Mouse (Mus musculus) monocyte, adult 2 months (primary cell): ENCODE measurements at regions not wholly inside any gene's neighbourhood (a gene's known extent, or its start where the extent isn't known, plus 50 kb on each side); places are given as distances from the start of the nearest gene placed in this dataset.
A peak's percentile ranks its signal among the peaks of the same experiment; 100 is the strongest.

ENCODE experiments used
- DNase-seq, 2 experiments: peaks; one replicate each; pipeline ENCODE4 v3.0.0; 2022; ENCODE audit warnings: low spot score in 2 of 2, low read depth in 1 of 2

DNA sequence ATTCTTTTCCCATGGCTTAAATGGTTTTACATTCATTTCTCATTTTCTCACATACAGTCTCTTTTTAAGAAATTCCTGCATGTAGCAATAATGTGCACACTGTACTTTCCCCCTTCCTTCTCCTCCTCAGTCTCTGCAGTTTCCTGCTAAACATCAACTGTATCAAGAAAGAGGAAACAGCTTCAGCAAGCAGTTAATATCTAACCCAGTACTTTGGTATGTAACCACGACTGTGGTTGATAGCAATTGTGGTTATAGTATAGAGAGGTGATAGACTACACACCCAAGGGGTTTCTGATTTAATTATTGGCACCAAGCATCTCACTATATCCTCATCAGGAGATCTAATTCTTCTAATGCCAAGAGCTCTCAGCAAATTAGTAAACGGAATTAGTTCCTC lies 52.8 kb upstream of the Eci2 start:
- no peak for DNase-seq

DNA sequence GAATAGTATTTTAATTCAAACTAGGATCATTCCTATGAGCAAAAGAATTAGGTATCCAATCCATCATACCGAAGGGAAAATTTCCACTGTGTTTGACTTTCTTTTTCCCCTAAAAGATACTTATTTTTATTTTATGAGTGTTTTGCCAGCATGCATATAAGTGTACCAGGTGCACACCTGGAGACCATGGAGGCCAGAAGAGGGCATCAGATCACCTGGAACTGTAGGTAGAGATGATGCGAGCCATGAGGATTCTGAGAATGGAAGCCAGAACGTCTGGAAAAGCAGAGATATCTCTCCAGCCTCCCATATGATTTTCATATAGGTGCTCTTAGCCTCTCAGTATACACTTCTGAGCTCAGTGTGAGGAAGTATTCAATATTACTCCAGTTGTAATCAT lies 58.5 kb upstream of the Eci2 start:
- DNase-seq: no peak

DNA sequence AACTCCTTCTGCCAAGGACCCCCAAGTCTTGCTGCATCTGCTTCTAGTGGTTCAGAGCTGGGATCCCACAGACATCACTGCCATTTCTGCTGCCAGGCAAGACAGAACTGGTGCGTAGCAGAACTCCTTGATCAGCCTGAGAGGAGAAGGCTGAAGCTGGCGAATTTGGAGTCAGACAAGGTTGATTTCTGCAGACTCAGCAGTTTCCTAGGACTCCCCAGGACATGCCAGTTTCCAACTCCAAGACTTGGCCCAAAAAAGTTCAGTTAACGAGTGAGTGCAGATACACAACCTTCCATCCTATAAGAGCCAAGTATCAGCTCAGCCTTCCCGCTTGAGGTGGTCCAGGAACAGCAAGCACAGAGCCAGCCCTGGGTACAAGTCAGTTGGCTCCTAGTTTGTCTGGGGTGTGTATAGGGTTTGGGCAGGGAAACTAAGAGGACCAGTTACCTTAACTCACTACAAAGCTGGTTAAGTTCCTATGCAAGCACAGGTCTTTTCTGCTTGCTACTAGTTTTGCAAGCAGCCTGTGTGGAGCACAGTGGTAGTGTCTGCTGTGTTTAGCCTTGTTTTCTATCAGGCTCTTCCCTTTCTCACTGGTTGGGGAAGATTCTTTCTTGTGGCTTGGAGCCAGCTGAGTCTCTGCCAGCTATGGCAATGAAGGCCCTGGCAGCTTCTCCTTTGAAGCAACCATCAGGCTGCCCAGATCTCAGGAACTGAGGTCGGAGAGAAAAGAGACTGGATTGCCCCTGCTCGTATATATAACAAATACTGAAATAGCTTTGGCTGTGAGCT lies 60.5 kb upstream of the Eci2 start:
- DNase-seq: no peak

DNA sequence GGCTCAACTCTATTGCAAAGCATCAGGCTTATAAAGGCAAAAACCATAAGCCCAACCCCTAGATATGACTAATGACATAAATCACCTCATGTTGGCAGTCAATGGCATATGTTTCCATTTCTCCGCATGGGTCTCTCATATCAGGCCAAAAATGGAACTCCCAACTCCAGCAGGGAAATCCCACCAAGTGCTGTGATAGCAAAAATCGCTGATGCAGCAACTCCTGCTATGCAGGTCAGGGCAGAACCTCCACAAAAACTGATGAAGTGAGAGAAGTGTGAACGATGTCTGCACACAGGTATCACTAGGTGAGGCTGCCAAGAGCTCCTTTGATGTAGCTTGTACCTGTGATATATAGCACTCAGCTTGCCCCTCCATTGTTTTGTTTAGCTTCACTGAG lies 64.3 kb upstream of the Eci2 start:
- no peak for DNase-seq

DNA sequence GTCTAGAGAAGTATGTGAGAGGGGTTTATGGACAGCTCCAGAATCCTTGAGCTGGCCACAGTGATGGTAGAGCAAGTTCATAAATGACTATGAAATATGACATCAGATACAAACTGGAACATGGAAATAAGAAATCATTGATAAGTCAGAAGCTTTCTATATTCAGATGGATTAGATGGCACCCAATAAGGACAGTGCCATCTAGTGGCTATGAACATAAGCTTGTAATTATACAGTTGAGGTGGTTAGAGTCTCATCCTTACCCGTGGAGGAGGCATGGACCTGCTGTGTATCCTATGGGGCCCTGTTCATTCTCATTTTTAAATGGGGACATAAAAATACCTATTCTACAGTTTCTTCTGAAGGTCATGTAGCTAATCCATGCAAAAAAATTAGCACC lies 92.9 kb upstream of the Eci2 start:
- DNase-seq: no peak

DNA sequence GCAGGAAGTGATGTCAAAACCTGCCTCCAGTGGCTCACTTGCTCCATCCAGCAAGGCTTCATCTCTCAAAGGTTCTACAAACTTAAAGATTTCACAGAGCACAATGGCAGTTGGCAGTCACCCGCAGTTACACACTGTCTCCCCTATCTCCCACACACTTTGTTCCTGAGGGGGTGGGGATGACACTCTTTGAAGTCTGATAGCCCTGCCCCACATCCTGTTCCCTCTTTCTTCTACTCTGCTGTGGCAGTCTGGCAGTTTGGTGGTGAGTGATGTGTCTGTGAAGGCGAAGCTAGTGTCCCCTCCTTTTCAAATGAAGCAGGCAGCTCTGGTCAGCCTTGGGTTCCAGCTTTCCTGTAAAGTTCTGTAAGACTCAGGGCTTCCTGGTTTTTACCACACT lies 102.6 kb upstream of the Eci2 start:
- no peak for DNase-seq

DNA sequence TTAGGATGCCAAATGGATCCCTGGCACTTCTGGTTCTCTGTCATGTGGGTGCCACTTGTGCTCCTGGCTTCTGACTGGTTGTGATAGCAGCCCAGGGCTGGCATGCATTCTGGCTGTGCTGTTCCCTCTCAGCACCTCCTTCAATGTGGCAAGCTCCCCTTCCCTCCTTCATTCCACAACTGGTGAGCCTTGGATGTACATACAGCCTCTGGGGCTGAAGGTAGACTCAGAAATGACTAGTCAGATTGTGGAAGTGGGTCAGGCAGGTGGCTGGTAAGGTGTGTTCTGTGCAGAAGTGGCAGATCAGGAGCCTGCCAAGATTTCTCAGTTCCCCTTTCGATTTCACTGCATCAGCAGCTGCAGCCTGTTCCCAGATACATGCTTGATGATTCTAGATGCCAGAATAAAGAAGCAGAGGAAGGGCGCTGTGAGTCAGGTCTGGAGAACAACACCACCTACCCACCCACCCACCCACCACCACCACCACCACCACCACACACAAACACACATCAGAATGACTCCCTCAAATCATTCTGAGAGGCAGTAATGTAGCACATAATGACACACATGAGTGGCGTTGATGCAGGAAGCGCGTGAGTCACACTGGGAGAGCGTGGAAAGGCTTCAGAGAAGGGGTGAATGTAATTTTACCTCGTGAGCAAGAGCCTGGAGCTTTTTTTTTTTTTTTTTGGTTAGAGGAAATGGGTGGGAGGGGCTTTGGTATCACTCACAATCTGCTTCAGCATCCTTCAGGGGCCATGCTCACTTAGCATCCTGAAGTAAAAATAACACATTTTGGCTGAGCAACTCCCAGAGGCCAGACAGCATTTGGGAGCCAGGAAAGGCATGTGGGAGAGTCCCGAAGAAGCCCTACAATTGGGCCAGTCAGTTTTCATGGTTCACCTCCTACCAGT lies 104.6 kb upstream of the Eci2 start:
- no peak for DNase-seq

DNA sequence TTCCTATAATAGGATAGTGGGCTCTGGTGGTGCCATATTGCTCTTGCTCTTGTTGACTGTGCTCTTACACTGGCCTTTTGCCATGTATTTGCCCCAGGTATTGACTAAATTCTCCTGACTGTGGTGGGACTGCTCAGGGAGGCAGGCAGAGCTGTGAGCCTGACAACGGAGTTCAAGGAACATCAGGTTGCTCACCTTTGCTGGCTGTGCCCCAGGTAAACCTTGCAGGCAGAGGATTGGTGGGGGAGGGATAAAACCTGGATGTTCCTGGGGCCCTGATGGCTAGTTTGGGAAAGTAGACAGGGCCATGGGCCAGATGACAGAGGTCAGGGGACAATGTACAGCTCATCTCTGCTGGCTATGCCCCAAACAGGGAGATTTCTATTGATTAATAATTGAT lies 124.7 kb upstream of the Eci2 start:
- no peak for DNase-seq

DNA sequence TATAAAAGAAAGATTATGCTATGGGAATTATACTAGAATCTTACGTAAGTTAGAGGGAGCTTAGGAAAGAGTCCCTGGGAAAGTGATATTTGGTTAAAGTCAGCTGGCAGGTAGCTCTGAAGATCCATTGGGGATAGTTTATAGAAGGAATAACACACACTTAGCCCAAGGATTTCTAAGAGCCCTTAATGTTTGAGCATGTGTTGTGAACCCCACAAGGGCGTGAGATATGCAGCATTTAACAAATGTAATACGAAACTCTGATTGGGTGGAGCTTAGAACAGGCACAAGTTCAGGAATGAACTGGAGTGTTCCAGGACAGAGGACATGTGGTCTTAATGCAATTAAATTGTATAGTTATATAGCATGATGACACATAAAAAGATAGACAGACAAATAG lies 132.6 kb upstream of the Eci2 start:
- DNase-seq: no peak

DNA sequence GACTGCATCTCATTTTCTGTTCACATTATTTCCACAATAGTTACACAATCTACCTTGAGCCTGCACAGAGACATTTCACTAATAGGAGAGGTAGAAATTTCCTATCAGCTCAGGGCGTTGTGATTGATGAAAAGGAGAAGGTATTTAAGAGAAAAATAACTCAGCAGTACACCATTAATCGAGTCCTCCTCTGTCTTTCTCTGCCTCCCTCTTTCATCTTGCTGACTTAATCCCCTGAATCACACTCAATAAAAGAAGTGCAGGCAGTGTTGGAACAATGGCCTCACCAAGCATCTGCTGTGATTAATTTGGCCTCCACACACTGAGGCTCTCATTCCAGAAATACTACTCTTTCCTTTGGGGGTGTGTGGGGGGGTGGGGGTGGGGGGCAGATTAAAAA lies 133.9 kb upstream of the Eci2 start:
- no peak for DNase-seq

DNA sequence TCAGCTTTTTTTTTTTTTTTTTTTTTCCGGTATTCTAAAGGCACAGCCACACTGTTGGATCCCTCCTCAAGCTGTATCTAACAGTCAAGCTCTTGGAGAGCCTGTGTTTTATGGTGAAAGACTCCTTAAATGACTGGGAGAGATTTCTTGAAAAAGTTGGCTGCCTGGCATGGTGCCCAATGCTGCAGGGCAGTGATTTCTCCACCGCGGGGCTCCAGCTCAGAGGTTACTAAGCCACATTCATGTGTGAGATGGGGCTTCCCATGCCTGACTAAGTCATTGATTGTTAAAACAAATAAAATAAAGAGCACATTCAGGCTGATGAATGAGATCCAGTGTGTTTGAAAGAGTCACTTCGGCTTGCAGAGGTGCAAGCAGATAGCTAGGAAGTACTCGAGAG lies 139.2 kb upstream of the Eci2 start:
- DNase-seq: no peak

DNA sequence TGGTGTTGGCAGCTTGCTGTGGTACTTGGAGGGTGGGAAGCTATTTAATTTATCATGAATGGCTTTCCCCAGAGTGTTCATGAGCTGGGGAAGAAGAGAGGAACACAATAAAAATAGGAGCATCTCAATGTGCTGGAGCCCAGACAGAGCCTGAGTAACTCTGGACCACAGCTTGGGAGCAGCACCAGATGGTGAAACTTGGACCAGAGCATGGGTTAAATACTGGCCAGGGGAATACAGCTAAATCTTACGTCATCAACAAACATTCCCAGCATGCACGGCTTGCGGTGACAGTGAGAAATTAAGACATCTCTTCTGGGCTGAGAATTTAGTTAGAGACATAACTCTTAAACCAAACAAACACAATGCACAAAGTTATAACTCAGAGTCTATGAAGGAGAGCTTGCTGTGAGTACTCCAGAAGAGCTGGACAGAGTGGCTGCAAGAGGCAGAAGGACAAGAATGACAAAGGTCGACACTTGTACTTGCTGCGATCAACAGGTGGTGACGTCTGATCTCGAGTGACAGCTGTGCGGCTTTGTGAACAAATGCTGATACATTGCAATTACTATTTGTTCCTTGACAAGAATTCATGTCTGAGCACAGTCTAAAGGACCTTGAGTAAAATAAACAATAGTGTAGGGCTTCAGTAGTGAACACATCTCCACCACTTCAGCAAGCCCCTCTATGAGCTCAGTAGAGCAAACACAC lies 140.1 kb upstream of the Eci2 start:
- DNase-seq: no peak

DNA sequence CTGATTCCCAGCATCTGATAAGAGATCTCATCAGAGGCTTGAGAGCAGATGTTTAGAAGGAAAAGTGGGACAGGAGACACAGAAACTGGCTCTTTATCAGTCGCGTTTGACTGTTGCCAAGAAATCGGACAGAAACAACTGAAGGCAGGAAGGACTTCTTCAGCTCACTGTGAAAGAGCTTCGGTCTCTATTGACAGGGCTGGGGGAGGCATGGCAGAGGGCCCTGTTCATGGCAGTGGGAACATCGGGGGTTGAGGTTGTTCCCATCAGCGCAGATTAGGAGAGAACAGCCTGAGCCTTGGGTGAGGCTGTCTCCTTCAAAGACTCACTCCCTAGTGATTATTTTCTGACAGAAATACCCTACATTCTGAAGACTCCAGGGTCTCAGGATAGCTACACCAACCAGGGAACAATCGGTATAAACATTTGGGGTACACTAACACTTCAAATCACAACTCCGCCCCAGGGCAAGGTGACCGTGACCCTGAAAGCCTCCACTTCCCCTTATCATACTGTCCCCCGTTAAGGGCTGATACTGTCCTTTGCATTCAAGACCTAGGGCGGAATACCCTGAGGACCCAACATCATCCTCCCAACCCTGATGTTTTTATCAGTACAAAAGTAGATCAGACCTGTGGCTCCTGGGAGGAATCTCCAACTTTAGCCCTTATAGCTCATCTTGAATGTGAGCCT lies 144.8 kb upstream of the Eci2 start:
- no peak for DNase-seq

DNA sequence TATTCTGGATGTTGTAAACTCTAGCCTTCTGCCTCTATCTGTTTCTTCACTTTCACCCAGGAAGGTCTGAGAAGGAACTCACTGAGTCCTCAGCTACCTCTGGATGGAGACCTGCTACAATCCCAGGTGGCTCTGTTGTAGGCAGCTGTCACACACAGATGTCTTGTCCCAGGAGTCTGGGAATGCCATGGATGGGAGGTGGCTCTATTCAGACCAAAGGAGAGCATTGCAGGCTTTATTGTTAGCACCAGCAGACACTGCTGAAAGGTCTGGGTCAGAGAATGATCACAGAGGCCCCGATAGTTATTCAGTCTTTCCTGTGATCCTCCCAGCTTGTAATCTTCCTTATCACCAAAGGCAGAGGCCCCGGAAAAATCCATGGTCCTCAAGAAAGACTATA lies 146.6 kb upstream of the Eci2 start:
- DNase-seq: no peak

DNA sequence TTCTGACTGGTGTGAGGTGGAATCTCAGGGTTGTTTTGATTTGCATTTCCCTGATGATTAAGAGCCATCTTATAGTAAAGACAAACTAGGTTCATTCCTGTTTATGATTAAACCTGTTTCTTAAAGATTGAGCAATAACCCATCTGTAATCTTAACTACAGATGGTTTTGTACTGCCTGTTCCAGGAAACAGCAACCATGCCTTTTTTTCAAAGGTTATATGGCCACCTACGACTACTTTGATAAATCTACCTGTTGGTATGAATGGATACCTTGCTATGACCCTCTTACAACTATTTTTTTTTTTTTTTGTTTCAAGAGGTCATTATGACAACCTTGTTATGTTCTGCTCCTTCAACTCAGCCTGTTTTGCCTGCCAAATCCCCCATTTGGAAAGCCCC lies 148.7 kb upstream of the Eci2 start:
- DNase-seq: no peak

DNA sequence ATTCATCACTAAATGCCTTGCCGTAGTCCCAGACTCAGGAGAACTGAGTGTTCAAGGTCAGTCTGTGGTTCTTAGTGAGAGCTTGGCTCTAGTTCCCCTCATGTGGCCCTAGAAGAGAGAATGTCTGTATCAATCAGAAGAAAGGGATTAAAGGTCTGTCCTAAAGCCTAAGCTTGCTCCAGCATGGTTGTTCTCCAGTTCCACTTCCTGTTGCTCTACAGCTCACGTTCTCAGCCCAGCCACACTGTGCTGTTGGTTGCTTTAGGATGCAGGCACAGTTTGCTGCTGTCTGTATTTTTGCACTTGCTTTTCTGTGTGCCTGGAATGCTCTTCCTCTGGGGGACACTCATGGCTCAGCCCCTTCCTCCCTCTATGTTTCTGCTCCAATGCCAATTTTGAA lies 150.4 kb upstream of the Eci2 start:
- DNase-seq: no peak

DNA sequence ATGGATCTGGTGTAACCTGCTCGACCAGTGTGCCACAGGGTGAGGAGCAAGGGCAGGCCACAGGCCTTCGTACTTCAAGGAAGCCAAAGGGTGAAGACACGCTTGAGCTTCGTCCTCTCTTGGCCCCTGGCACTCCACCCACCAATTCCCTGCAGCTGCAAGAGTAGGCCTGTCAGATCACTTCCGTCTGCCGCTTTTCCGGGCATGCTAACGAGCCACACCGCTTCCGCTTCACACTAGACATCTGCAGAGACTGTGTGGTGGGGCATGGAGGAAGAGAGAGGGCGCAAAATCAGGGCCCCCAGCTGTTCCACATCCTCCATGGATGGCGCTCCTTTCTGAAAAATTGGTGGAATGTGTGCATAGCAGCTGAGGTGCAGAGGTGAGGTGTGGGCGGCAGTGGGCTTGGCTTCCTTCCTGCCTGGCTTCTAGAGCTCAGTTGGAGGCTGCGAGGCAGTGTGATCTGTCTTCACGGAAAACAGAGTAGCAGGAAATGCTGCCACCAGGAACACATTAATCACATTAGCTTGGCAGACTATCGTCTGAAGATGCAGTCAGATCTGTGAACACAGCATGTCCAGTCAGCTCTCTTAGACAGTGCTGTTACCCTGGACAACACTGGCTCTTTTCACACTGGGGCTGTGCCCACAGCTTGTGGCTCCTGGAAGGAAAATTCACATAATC lies 162.3 kb upstream of the Eci2 start:
- peak in 1 of 2 experiments; percentile 30 for DNase-seq

DNA sequence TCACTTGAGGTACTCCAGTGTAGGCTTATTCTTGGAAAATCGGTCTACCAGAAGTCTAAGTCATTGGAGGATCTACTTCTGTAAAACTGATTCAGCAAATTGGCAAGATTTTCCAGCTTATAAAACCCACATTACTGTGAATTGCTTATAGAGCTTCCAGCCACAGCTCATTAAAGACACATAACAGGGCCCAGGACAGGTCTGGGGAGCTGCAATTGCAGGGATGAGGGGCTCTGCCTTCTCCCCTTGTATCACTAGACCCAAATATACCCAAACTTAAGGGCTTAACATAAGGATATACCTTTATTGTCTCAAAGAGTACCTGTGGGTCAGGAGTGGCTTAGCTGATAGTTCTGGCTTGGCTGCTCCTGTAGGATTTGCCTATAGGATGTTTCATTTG lies 175.2 kb upstream of the Eci2 start:
- DNase-seq: no peak

DNA sequence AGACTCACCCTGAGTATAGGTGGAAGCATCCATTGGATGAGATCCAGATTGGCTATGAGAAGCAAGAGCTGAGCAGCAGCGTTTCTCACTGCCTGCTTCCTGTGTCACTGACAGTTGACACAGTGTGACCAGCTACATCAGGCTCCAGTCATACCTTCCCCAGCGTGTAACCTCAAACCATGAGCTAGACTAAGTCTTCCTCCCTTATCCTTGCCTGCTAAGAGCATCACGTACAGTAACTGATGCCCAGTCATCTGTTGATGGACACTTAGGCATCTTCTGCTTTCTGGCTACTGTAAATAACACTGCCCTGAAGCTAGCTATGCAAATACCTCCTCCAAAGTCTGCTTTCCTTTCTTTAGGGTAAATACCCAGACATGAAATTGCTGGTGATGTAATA lies 181.4 kb upstream of the Eci2 start:
- no peak for DNase-seq

DNA sequence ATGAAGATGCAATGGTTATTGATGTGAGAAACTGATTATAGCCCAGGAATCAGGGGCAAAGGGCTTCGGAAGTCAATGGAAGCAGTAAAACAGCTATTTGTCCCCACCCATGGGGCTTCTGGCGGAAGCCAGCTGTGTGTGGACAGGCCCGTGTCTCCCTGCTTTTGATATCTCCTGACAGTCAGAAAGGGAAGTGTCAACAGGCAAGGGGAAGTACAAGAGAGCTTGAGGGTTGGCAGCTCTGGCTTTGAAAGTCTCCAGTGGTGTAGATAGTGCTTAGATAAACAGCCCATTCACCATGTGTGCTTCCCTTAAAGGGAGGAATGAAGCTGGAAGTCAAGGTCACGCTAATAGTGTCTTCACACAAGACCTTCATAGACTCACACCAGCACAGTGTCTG lies 182.7 kb upstream of the Eci2 start:
- peak; percentile 14 to 25 for DNase-seq

DNA sequence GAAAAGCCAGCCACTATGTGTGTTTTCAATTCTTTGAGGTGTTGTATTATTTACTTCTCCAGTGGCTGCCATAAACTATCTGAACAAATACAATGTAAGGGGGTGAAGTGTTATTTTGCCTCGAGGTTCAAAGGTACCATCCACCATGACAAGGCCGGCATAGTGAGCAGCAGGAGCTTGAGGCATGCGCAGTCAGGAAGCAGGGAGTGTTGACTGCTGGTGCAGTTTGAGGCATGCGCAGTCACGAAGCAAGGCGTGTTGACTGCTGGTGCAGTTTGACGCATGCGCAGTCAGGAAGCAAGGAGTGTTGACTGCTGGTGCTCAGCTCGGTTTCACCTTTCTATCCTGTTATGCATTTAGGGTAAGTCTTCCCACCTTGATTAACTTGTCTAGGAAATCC lies 184.9 kb upstream of the Eci2 start:
- DNase-seq: no peak
